10 mouse cellular contexts compared by ENCODE assay signal in the genomic region with DNA sequence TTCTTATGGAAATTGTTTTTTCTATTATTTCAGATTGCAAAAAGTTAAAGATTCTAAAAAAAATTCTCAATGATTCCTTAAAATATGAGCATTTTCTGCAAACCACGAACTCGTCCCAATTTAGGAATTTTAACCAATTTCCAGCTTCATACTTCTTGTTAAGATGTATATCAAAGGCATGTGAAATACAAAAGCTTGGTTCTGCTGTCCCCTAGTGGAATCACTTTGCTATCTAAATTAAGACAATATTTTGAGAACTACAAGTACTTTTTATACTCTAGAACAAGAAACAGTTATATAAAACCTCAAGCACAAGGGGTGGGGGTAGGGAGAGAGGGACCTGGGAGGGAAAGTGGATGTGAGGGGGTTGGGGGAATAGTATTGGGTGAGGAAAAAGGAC. TPM values are rescaled to one million over a fixed set of nuclear protein-coding genes. Genes with fewer than 3 reads are reported as not detected.
DNase-seq lines count a peak whose midpoint lies in the region.
"Had no signal": no experiment of that assay in that cellular context is flagged by ENCODE, and none has a peak within 500 bp of the region (broad histone marks: within the 10 kb centered on the region; RNA-seq: fewer than 3 reads in every experiment).

No protein-coding gene starts in this region.

- peak; percentile 20 to 77 for DNase-seq in frontal cortex, adult 2 months (ENCODE audit: extremely low spot score in 1 of 2, low spot score in 1 of 2)
- no peak for DNase-seq in frontal cortex, postnatal 10 days (ENCODE audit: low spot score in 2 of 2)
- peak; percentile 57 for DNase-seq in left cerebral cortex, adult 11 months (ENCODE audit: low spot score)
- no peak for DNase-seq in left cerebral cortex, postnatal 36 days (ENCODE audit: low spot score in 2 of 2)
- peak; percentile 30 for DNase-seq in A20 (ENCODE audit: low read depth, low spot score)
- DNase-seq in brain, embryonic 18.5 days (ENCODE audit: low read depth, low spot score), result peak; percentile 49
- DNase-seq in thymus, postnatal 4 days, result no peak
- DNase-seq in adrenal gland, adult 2 months, result no peak
- DNase-seq: gastrocnemius, postnatal 10 days; heart, postnatal 4 days had no signal

- intact Hi-C loops in left cerebral cortex, postnatal 36 days (cut with DNase I), result loop anchor here (2.0 kb wide), 1 partner anchor 919 kb away; no protein-coding TSS in a partner anchor

RNA-seq across cellular contexts. Expression of a gene that starts 29.7 kb away (rescaled TPM):
- 12.0 and 12.6 TPM in 2 replicates for polyA plus RNA-seq in frontal cortex, adult 2 months (2012; rRNA removed)
- total RNA-seq in left cerebral cortex, postnatal 36 days (2021), result 10 to 100 TPM; 20.1 to 21.5 TPM
- 10 to 100 TPM; 17.5 to 19.7 TPM for total RNA-seq in adrenal gland, adult 2 months (2021)
- 0.16 and 0.18 TPM in 2 replicates for polyA plus RNA-seq in adrenal gland, adult 2 months (2012; rRNA removed)

Comparison
In these comparisons a context has a peak if more than half of its experiments do, and no peak if none do; other contexts are left out.
1. DNase-seq: peak in frontal cortex, adult 2 months (2 of 2), left cerebral cortex, adult 11 months (single experiment), A20 (single experiment) and brain, embryonic 18.5 days (single experiment); none in frontal cortex, postnatal 10 days (0 of 2), left cerebral cortex, postnatal 36 days (0 of 2), thymus, postnatal 4 days (single experiment) and adrenal gland, adult 2 months (single experiment).